Mouse (Mus musculus): ENCODE results near the gene Gm26602. TPM values are rescaled to one million over a fixed set of nuclear protein-coding genes. Genes with fewer than 3 reads are reported as not detected.

Gene Gm26602
- total and polyA plus RNA-seq, 3 experiments, result not detected

DNA sequence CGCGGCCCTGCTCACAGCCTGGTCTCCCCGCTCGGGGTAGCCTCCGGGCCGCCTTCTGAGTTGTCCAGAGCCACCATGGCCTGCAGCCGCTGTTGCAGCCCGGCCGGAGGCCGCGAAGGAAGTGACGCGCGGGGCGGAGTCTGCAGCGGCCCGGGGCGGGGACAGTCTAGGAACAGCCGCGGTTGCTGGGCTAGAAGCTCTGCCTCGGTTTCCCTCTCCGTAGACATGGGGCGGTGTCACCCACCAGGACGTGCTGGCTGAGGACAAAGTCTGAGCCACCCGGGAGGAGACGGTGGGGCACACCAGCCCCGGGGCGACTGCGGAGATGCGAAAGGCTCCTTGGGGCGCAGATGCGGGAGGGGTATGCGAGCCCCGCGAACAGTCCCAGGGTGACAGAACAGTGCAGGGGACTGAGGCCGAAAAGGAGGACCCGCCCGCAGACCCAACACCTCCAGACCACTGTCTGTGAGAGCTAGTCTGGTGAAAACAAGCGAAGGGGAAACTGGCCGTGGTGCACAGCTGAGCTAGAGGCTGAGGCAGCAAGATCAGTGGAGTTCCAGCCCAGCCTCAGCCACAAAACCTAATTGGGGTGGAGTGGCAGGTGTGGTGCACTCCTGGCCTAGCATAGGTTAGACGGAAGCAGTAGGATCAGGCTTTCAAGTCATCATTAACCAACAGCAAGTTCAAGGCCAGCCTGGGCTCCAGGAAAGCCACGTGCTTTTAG, 6.3 kb downstream of the Gm26602 start, which contains the start of gene Kiss1r:
TSS of gene Kiss1r (plus strand) at position 164 of the 724 bp plus-strand sequence.
- DNase-seq, result peak; percentile 93

DNA sequence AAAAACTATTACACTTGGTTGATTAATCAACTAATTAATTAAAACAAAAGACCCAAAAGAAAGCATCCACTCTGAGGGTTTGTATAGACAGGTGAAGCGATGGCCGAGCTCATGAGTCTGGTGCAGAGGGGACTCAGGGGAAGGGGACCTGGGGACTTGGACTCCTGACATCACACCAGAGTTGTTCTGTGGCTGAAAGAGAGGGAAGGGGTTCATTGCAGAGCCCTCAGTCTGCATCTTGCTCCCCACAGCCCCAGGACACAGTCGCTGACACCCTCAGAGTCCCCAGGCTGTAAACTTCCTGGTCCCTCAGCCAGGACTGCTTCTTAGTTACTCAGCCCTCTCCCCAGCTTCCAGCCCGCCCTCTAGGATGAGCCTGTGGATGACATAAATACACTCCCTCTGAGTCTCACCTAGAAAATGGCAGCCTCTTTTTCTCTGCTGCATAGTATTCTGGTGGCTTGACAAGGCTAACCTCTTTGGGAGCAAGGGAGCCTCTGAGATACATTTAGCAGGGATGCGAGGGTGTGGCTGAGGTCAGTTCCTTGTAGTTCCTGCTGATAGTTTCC, 7.0 kb downstream of the Gm26602 start:
- no peak for DNase-seq

DNA sequence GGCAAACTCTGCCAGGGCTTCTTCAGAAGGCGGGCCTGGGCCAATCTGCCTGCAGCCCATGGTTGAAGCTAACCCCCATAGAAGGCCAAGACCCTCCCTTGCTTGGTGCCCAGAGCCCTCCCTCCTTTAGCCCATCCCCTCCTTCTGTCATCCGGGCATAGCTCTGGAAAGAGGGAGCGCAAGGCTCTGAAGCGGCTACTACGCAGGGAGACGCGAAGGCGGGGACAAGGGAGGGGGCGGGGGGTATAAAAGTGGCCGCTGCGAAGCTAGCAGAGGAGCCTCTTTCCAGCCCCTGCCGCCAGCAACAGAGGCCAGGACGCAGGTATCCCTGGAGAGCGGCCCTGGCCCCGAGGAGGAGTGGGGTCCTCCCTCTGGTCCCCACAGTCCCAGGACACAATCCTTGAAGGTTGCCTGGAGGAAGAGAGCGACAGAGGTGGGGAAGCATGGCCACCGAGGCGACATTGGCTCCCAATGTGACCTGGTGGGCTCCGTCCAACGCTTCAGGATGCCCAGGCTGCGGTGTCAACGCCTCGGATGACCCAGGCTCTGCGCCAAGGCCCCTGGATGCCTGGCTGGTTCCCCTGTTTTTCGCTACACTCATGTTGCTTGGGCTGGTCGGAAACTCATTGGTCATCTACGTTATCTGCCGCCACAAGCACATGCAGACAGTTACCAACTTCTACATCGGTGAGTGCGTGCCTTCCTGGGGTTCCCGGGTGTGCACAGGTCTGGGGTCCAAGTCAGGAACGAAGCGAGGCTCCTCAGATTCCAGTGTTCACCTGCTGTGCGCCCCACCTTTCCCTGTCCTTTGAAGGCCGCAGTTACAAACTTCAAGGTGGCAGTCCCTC, 7.8 kb downstream of the Gm26602 start:
- DNase-seq, result no peak

DNA sequence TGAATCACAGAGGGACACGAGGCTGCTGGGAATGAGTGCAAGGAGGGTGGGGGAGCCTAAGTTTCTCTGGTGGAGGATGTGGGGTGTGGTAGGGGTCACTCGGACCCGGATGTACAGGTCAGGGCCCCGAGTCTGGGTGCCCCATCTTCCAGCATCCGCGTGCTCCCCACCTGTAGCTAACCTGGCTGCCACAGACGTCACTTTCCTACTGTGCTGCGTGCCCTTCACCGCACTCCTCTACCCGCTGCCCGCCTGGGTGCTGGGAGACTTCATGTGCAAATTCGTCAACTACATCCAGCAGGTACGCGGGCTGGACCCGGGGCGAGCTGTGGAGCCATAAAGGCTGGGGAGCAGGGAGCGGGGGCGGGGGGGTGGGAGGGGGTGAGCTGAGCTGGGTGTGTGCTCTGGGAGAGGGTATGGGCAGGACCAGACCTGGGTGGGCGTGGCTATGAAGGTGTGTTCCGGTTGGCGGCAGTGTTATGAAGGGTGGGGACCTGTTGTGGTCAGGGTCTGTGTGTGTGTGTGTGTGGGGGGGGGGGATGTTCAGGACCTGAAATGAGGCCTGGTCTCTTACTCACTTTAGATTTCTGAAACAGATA, 8.7 kb downstream of the Gm26602 start:
- DNase-seq, result no peak

DNA sequence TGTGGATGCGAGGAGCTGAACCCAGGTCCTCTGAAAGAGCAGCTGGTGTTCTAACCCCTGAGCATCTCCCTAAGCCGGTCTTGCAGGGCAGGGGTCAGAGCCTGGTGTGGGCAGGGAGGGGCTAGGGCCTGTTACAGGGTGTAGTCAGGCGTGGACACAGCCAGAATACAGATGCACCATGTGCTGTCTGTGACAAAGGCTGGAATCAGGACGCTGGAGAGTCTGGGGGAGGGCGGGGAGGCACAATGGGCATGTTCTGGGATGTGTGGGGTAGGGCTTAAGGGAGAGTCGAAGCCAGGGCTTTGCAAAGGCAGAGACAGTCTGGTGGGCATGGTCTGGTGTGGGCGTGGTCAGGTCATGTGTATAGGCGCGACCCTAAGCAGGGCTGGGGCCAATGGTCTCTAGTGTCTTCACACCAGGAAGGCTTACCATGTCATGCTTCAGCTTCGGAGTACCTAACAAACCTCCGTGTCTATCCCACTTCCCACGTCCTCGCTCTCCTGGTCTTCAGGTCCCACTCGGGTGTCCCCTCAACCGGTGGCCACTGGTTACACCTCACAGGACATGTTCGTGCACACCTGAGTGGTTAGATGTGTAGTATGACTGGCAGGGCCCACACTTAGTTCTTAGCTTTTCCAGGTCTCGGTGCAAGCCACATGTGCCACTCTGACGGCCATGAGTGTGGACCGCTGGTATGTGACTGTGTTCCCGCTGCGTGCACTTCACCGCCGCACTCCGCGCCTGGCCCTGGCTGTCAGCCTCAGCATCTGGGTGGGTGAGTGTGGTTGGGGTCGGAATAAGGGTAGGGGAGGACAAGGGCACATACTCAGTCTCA, 9.6 kb downstream of the Gm26602 start:
- DNase-seq, result no peak

DNA sequence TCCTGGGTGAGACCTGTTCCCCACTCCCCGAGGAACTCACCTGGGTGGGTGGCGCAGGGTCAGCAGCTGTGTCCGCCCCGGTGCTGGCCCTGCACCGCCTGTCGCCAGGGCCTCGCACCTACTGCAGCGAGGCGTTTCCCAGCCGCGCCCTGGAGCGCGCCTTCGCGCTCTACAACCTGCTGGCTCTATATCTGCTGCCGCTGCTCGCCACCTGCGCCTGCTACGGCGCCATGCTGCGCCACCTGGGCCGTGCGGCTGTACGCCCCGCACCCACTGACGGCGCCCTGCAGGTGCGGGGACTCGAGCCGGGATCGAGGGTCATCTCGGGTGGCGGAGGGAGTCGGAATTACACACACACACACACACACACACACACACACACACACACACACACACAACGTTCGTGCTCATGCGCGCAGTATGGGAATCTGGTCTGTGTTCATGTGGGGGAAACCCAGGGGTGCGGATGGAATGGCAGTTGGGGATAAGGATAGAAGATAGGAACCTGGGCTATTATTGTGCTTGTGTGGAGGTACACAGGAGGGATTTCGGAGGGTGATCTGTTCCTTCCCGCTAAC, 10.4 kb downstream of the Gm26602 start, which contains the start of gene R3hdm4:
TSS of gene R3hdm4 (minus strand) at position 251 of the 578 bp plus-strand sequence.
- DNase-seq, result no peak

GRCm38 (mm10) chr10:79921572-79921971, 10.9 kb downstream of the Gm26602 start:
- DNase-seq, result no peak

GRCm38 (mm10) chr10:79924998-79925784, 14.5 kb downstream of the Gm26602 start:
- peak; percentile 92 for DNase-seq

GRCm38 (mm10) chr10:79925785-79926490, 15.3 kb downstream of the Gm26602 start:
- no peak for DNase-seq

- DNase-seq, result peak; percentile 95
Observed at GRCm38 (mm10) chr10:79926491-79927323, 16.1 kb downstream of the Gm26602 start, which contains the start of gene Arid3a. TSS of gene Arid3a (plus strand) at chr10:79927043.

DNA sequence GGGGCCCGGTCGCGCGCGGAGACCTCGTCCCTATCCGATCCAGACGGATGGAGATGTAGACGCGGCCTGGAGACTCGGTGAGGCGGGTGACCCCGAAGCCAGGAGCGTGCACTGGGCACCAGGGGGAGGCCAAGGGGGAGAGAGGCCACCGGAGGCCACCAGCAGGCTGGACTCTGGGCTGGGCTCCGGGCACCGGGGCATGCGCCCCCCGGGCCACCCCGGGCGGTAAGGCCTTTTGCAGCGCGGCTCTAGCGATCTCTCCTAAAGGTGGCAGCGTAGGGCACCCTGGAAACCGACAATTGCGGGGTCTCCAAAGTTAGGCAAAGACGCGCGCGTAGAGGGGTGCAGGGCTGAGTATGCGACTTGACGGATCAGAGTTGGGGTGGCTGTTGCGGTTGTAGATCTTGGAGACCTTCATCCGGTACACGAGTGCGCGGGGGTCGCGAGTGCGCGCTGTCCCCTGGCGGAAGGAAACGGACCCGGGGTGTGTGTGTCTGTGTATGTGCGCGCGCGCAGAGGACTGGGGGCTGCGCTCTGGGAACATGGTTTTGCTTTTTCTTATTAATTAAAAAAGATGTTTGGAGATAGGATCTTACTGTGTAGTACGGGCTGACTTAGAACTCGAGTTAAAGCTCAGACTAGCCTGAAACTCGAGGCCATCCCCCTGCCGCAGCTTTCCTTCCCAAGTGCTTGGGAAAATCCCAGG, 16.8 kb downstream of the Gm26602 start:
- DNase-seq, result no peak

GRCm38 (mm10) chr10:79928030-79928694, 17.5 kb downstream of the Gm26602 start:
- peak; percentile 78 for DNase-seq

DNA sequence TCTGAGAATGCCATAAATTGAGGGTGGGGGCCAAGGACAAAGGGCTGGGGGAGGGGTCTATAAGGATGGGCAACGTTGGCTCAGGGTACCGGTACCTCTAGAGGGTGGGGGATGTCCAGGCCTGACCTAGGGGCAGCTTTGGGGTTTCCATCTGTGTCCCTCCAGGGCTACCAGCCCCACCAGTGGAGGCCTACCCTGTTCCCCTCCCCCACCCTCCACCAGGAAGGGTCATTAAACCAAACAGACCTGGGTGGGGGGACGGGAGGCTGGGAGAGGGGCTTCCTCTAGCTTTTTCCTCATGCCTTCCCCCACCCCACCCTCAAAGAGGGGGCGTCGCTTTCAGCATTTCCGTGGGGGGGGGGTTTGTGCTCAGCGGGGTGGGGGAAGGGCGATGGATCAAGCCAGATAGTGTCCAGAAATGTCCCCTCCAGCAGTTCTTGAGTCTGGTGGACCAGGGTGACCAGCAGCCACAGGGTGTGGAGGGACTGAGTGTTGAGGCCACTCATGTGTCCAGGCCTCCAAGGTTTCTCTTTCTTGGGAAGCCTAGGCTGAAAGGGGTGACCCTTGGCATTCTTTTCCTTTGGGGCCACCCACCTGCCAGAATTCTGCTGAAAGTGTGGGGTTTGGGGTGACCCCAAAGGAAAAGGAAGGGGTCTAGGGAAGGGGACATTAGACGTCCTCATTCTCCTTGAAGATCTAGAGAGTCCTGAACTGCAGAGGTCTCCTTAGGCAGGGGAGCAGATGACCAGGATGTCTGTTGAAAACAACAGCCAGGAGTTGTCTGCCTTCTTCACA, 18.4 kb downstream of the Gm26602 start:
- DNase-seq, result no peak

DNA sequence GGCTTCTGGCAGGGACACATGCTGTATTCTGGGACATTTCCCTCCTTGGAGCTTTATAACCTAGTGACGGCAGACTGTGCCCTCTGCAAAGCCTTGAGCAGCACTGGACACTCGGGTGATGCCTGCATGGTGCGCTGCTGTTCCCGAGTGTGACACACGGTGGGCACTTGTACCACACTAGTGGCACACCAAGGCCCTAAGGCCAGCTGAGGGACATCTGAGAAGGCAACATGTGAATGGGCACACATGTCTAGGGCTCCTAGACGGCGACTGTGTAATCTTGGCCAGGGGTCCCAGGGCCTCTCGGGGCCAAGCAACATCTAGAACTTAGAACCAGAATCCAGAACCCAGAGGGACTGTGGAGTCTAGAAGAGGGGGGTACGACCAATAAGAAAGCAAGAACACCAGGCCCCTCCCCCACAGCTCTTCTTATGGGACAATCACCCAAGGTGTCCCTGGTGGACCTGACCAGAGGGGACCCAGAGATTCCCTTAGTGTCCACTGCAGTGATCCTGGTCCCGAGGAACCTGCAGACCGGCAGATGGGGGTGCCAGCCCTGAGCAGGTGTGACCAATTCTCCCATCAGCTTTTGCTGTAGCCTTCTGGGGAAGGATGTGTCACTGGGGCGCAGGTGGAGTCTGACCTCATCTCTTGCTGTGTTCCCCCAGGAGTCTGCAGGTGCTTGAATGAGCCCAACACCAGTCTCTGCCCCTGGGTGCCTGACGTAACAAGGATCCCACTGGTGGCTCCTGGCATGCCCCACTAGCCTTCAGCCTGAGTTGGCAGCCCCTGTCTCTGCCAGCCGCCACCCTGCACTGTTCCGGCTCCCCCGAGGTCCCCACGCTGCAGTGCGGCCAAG, 19.5 kb downstream of the Gm26602 start:
- no peak for DNase-seq

- DNase-seq, result no peak
Observed at GRCm38 (mm10) chr10:79930826-79931186, 20.1 kb downstream of the Gm26602 start.

Measured in adrenal gland, adult 2 months (tissue).